Mouse (Mus musculus): ENCODE measurements around the gene Cldn14.
"Not testable (repeated sequence)": the region's sequence is repeated elsewhere in the genome, so short reads cannot be mapped to it uniquely, and the experiment has no call there.

Gene Cldn14

GRCm38 (mm10) chr16:94006706-94007665 is 1.7 kb downstream of the Cldn14 start:
- no peak for DNase-seq (ENCODE audit: low spot score)

DNA sequence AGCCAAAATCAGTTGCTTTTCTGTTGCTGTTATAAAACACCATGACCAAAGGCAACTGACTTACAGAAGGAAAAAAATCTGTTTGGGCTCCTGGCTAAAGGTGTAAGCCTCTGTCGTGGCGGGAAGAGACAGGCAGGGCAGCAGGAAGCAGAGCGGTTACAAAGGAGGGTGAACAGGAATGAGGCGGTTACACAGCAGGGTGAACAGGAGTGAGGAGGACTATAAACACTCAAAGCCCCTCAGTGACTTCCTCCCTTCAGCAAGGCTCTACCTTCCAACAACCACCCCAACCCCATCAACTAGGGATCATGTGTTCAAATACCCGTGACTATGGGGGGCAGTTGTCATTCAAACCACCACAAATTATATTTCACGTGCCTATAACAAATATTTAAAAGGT is 5.2 kb downstream of the Cldn14 start:
- DNase-seq (ENCODE audit: low spot score), result no peak

GRCm38 (mm10) chr16:94001366-94001765 is 7.3 kb downstream of the Cldn14 start:
- DNase-seq (ENCODE audit: low spot score), result no peak

DNA sequence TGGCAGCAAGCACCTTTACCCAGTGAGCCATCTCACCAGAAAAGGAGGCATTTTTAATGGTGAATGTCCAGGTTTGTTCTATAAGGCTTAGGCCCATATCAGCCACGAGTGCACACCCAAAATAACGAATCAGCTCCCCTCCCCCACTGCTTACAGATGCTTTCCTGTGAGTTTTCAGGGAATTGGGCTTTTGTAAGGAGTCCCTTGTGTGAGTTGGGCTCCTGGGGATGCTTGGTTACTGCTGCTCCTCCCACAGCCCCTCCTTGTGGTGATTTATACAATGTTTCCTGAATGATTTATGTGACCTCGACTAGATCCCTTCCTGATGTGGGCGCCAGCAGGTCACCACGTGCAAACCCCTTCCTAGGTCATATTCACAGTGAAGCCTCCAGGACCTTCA is 9.7 kb downstream of the Cldn14 start:
- no peak for DNase-seq (ENCODE audit: low spot score)

DNA sequence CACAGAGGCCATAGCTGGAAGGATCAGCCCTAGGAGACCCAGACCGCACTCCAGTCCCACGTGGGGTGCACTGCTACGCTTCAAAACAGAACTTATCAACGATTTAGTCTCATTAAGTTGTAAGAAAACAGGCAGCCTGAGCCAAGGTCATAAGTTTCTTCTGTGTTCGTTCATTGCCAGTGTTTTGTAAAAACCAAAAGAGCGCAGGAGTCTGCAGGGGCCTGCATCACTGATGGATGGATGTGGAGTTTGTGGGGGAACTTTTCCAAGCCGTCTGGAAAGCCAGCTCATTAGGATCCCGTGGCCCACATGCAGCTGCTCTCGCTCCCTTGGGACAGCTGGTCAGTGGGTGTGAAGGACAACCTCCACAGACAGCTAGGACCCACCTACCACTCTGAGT is 25.1 kb downstream of the Cldn14 start:
- peak; percentile 25 for DNase-seq (ENCODE audit: low spot score)

GRCm38 (mm10) chr16:93982341-93982740 is 26.3 kb downstream of the Cldn14 start:
- DNase-seq (ENCODE audit: low spot score), result no peak

GRCm38 (mm10) chr16:93981190-93981841 is 27.3 kb downstream of the Cldn14 start:
- no peak for DNase-seq (ENCODE audit: low spot score)

- not testable (repeated sequence) for DNase-seq (ENCODE audit: low spot score)
Measured at GRCm38 (mm10) chr16:93980338-93980737, 28.3 kb downstream of the Cldn14 start.

- DNase-seq (ENCODE audit: low spot score), result no peak
Measured at GRCm38 (mm10) chr16:93979316-93979715, 29.3 kb downstream of the Cldn14 start.

DNA sequence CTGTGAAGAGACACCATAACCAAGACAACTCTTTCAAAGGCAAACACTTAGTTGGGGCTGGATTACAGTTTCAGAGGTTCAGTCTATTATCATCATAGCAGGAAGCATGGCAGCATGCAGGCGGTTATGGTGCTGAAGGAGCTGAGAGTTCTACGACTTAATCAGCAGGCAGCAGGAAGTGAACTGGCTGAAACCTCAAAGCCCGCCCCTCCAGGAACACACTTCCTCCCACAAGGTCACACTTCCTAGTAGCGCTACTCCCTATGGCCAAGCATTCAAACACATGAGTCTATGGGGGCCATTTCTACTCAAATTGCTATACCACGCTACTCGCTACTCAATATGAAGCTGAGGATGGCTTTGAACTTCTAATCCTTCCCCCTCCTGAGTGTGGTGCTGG is 31.1 kb downstream of the Cldn14 start:
- no peak for DNase-seq (ENCODE audit: low spot score)

GRCm38 (mm10) chr16:93976907-93977306 is 31.7 kb downstream of the Cldn14 start:
- DNase-seq (ENCODE audit: low spot score), result no peak

DNA sequence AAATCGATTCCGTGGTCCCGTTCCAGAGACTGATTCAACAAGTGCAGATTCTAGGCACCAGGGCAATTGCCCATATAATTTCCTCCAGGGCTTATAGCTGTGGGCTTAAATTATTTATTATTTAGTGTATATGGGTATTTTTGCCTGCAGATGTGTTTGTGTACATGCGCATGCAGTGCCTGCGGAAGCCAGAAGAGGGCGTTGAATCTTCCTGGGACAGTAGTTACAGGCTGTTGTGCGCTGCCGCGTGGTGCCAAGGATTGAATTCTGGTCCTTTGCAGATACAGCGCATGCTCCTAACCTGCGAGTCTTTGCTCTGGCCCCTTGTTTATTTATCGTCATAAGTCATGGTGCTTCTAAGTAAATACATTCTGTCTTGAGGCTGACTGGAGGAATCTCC is 33.2 kb downstream of the Cldn14 start:
- DNase-seq (ENCODE audit: low spot score), result no peak

- no peak for DNase-seq (ENCODE audit: low spot score)
Measured at GRCm38 (mm10) chr16:93974278-93974677, 34.4 kb downstream of the Cldn14 start.

- no peak for DNase-seq (ENCODE audit: low spot score)
Measured at GRCm38 (mm10) chr16:93973554-93973953, 35.1 kb downstream of the Cldn14 start.

DNA sequence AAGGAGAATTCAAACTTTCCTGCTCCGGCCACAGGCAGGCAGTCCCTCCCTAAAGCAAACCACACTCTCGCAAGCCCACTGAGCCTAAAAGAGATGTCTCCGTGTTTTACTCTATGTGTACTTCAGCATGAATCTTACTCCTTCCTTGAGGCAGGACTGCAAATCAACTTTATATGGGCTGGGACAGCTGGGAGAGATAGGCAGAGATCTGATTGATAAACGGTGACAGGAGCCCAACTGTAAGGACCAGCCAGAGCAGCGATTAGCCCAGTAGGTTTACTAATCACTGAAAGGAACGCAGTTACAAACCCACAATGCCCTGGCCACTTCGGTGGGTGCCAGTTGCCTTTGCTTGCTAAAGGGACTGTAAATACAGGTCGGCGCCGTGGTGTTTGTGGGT is 35.5 kb downstream of the Cldn14 start:
- no peak for DNase-seq (ENCODE audit: low spot score)

- no peak for DNase-seq (ENCODE audit: low spot score)
Measured at GRCm38 (mm10) chr16:93971046-93971445, 37.6 kb downstream of the Cldn14 start.

DNA sequence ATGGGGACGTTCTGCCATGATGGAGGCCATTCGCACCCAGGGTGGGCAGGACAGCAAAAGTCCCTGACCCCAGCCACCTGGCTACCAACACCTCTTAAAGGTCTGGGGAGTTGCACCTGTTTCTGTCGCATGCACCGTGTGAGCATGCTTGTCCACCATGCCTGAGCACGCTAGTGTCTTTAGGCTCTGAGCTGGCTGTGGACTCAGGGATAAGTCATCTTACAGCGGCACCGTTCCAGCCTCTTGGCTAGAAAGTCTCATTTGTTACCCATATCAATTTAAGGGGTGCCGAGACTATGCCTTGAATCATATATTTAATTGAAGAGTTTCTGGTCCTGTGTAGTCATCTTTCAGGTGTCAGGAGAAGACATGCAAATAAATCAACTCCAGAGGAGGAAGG is 40.7 kb downstream of the Cldn14 start:
- no peak for DNase-seq (ENCODE audit: low spot score)

- no peak for DNase-seq (ENCODE audit: low spot score)
Measured at GRCm38 (mm10) chr16:93962283-93962682, 46.4 kb downstream of the Cldn14 start.

DNA sequence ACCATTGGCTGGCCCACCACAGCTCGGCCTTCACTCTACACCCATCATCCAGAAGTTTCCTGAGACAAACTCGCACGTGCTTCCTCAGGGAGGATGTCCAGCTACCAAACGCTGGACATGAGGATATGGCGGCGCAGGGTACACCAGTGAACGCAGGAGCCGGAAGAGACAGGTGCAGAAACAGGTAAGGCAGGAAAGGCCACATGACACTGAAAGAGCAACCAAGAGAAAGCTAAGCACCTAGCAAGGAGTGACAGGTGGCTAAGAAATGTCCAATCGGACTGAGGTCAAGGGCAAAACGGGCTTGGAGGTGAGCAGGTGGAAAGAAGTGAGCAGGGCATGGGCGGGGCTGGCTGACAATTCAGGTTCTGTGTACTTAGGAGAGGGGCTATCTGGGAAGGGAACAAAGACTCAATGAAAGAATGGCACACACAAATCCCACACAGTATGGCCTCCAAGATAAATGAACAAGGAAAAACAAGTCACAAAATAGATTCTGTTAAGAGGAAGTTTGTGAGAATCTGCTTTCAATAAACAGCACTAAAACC is 47.5 kb downstream of the Cldn14 start:
- DNase-seq (ENCODE audit: low spot score), result no peak

GRCm38 (mm10) chr16:93960495-93960894 is 48.1 kb downstream of the Cldn14 start:
- DNase-seq (ENCODE audit: low spot score), result no peak

DNA sequence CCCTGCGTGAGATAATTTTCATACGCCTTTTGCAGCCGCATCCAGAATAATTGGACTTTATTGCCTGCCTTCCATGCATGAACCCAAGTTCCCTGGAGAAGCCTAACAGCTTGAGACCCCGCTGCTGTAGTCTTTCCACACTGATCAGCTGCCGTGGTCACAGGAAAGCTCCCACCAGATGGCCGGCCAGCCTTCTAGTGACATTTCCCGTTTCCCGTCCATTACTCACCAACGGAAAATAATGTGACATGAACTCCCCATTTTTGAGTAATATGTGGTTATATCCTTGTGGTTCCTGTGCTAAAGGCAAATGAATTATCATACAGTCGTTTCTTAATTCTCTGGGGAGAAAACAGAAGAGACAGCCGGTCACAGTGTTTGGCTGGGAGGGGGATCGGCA is 51.2 kb downstream of the Cldn14 start:
- no peak for DNase-seq (ENCODE audit: low spot score)

DNA sequence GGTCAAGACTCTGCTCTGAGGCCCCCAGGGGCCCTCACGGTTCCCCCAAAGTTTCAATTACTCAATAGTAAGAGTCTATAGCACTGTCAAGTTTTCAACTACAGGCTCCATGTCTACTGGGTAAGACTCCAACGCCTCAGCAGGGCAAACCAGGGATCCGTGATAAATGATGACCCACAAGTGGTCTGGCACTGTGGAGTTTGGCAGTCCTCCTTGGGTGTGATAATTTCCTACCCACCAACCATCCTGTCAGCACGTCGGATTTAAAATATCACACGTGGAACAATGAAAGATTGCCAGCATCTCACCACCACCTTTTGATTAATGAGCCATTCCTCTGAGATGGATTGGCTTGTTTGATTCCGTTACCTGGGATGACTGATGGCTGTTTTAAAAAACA is 51.7 kb downstream of the Cldn14 start:
- DNase-seq (ENCODE audit: low spot score), result no peak

- no peak for DNase-seq (ENCODE audit: low spot score)
Measured at GRCm38 (mm10) chr16:93947396-93947795, 61.2 kb downstream of the Cldn14 start.

All from testis, postnatal 14 days (tissue).